Mouse (Mus musculus) kidney, embryonic 15.5 days (tissue): ENCODE measurements around the gene Gm11127. TPM values are rescaled to one million over a fixed set of nuclear protein-coding genes. Genes with fewer than 3 reads are reported as not detected.
"Not testable (repeated sequence)": the region's sequence is repeated elsewhere in the genome, so short reads cannot be mapped to it uniquely, and the experiment has no call there.

Experiments used
- ATAC-seq: fragments of 200-750 bp; cut with Nextera tagmentation; replicated peaks from 2 replicates; pipeline ENCODE4 v1.8.0; 2017; ENCODE audit warnings: moderate TSS enrichment; ENCODE audit not compliant: low FRiP score
- H3K27ac ChIP-seq: fragments of 300-500 bp; sonication (generic); 2 replicates; pipeline ENCODE4 v1.5.1; 2015; ENCODE audit warnings: mild to moderate bottlenecking, inconsistent platforms
- H3K27me3 ChIP-seq: fragments of 300-500 bp; sonication (generic); 2 replicates; pipeline ENCODE4 v1.6.1; 2015; ENCODE audit warnings: inconsistent platforms
- H3K36me3 ChIP-seq: fragments of 300-500 bp; sonication (generic); 2 replicates; pipeline ENCODE4 v1.6.1; 2015; ENCODE audit warnings: inconsistent platforms
- H3K4me1 ChIP-seq: fragments of 300-500 bp; sonication (generic); 2 replicates; pipeline ENCODE4 v1.6.1; 2015; ENCODE audit warnings: inconsistent platforms
- H3K4me2 ChIP-seq: fragments of 300-500 bp; sonication (generic); 2 replicates; pipeline ENCODE4 v1.6.1; 2015; ENCODE audit warnings: moderate library complexity, mild to moderate bottlenecking, inconsistent platforms
- H3K4me3 ChIP-seq: fragments of 300-500 bp; sonication (generic); replicated peaks from 2 replicates; pipeline ENCODE4 v1.5.1; 2015; ENCODE audit warnings: mild to moderate bottlenecking, inconsistent platforms
- H3K9ac ChIP-seq: fragments of 300-500 bp; sonication (generic); 2 replicates; pipeline ENCODE4 v1.6.1; 2015; ENCODE audit warnings: mild to moderate bottlenecking, inconsistent platforms
- H3K9me3 ChIP-seq: fragments of 300-500 bp; sonication (generic); replicated peaks from 2 replicates; pipeline ENCODE4 v1.6.1; 2016; ENCODE audit warnings: inconsistent platforms
- WGBS: fragments of 180-500 bp; shearing (Covaris S2); methylation state at CpG from one replicate; pipeline ENCODE4 v1.1.7; 2015; ENCODE audit warnings: mixed read lengths; 5-methylcytosine and 5-hydroxymethylcytosine counted together
- polyA plus RNA-seq: library from polyadenylated mRNA; unstranded; fragments of >200 nt; fragmentation: Nextera tagmentation; extraction: Ambion mirVana; gene quantifications from 2 replicates; pipeline ENCODE4 v1.2.1, GENCODE M21; 2015

The Gm11127 gene
- polyA plus RNA-seq, 1 experiment from 2014 or later = not detected

DNA sequence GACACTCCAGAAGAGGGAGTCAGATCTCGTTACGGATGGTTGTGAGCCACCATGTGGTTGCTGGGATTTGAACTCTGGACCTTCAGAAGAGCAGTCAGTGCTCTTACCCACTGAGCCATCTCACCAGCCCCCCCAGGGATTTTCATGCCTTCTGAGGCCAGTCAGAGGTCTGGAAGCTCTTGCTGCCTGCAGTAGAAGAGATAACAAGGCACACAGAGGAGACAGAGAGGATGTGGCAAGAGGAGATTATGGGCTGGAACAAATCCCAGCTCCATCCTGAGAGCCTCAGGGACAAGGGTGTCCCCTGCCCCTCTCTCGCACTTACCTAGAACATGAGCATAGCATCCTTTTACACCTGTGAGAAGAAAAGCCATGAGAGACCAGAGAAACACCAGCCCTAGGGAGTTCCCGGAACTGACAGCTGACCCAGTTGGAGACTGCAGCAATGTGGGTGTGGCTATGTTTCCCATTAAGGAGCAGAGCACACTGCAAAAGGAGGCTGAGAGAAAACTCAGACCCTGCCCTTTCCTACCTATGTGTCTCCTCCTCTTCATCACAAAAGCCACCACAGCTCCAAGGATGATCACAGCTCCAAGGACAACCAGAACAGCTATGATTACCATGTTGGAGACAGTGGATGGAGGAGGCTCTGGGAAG is 28.0 kb downstream of the Gm11127 start:
- H3K4me1 ChIP-seq = peaks cover 11% of the 10 kb centered on the region; the same call in 1 of the 2 replicates
- not testable (repeated sequence) for H3K9me3 ChIP-seq, H3K4me3 ChIP-seq, H3K27me3 ChIP-seq, H3K36me3 ChIP-seq, ATAC-seq, H3K9ac ChIP-seq, H3K27ac ChIP-seq, H3K4me2 ChIP-seq
- WGBS = 66% methylated on average over 4 of the region's 4 CpGs

DNA sequence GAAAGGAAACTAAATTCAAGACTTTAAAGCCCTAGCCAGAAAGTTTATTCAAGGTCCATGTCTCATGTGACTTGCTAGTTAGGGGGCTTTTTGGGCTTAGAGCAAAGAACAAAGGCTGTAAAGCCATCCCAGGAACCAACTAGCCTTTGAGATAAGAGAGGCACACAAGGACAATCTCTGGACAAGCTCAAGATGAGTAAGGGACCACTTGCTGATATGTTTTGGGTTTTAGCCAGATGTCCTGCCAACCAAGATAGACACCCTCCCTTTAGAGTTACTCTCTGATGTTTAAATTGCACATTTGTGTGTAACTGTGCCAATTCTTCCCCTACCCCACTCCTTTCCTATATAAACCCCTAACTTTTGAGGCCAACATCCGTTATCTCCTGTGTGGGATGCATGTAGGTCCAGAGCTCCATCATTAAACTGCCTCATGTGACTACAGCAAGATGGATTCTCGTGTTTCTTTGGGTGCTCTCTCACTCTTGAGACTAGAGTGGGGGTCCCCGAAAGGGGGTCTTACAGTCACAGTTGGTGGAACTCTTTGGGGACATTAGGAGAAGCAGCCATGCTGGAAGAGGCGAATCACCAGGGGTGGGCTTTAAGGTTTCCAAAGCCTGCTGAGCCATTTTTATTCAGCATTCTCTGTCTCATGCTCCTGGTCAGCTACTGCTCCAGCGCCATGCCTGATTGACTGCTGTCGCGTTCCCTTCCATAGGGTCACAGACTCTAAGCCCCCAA is 29.1 kb downstream of the Gm11127 start:
- WGBS = 75% methylated on average over 7 of the region's 7 CpGs

DNA sequence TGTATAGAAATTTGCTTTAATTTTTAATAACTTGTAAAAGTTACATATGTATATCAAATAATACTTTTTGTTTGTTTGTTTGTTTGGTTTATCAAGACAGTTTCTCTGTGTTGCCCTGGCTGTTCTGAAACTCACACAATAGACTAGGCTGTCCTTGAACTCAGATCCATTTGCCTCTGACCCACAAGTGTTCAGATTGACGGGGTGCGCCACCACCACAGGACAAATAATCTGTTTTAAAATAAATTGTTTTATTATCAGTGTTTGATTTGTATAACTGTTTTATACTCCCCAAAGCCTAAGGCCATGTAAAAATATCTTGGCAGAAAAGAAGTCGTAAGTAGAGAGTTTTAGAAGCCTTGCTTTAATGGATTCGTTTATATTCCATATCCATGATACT is 30.5 kb downstream of the Gm11127 start:
- no peaks in the 10 kb centered on the region for H3K36me3 ChIP-seq
- ATAC-seq = no peak
- 91% methylated on average over 4 of the region's 4 CpGs for WGBS
- H3K27me3 ChIP-seq = peaks cover 4% of the 10 kb centered on the region; the same call in 1 of the 2 replicates
- H3K9ac ChIP-seq = no peak overlapping the region
- H3K4me2 ChIP-seq = no peak overlapping the region
- no peak overlapping the region for H3K27ac ChIP-seq
- H3K4me3 ChIP-seq = no peak overlapping the region
- H3K9me3 ChIP-seq = no peaks in the 10 kb centered on the region
- peaks cover 24% of the 10 kb centered on the region for H3K4me1 ChIP-seq

More for the DNA sequence above, 29.1 kb downstream of the Gm11127 start:
- no peaks in the 10 kb centered on the region for H3K36me3 ChIP-seq
- no peak for ATAC-seq
- H3K9me3 ChIP-seq = no peaks in the 10 kb centered on the region
- no peak overlapping the region for H3K27ac ChIP-seq
- H3K4me1 ChIP-seq = peaks cover 13% of the 10 kb centered on the region
- H3K4me3 ChIP-seq = no peak overlapping the region
- peaks cover 4% of the 10 kb centered on the region; the same call in 1 of the 2 replicates for H3K27me3 ChIP-seq
- H3K4me2 ChIP-seq = no peak overlapping the region
- no peak overlapping the region for H3K9ac ChIP-seq

DNA sequence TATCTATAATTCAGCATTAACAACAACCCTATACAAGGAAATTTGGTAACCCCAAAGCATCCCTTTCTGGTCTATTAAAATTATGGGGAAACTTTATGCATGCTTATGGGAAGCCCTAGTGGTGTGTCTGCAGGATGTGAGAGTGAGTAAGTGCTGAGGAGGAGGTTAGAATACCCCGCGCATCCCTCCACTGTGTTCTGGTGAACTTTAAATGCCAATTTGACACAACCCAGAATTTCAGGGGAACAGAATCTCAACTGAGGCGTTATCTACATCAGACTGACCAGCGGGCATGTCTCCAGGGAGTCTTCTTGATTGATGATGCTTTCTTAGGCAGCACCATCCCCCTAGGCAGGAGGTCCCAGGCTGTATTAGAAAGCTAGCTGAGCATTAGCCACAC is 32.3 kb downstream of the Gm11127 start:
- WGBS = 70% methylated on average over 4 of the region's 4 CpGs
- H3K9me3 ChIP-seq = no peaks in the 10 kb centered on the region

DNA sequence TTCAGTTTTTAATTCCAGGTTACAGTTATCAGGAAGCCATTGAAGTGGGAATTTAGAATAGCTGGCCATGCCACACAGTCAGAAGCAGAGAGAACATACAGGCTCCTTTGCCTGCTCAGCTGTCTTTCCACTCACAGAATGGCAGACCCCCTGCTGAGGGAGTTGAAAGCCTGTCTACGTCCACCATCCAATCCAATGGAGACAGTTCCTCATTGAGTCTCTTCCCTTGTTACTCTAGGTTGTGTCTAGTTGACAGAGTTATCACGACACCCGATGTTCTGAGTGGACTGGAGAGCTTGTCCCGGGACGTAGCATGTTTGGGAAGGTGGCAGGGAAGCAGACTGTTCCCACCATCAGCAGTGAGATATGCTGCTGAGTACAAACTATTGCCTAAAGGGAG is 33.0 kb downstream of the Gm11127 start:
- Histone ChIP-seq H3K4me3 (no peak overlapping the region), H3K27me3 (no peaks in the 10 kb centered on the region), H3K36me3 (no peaks in the 10 kb centered on the region), H3K27ac (no peak overlapping the region), H3K9ac (no peak overlapping the region), H3K4me2 (no peak overlapping the region), H3K9me3 (no peaks in the 10 kb centered on the region; the same call in 1 of the 2 replicates), H3K4me1 (peaks cover 17% of the 10 kb centered on the region)
- WGBS = 80% methylated on average over 5 of the region's 5 CpGs
- no peak for ATAC-seq

More for the DNA sequence above, 32.3 kb downstream of the Gm11127 start:
- no peaks in the 10 kb centered on the region for H3K36me3 ChIP-seq
- H3K9ac ChIP-seq = no peak overlapping the region
- H3K4me2 ChIP-seq = no peak overlapping the region
- no peaks in the 10 kb centered on the region for H3K27me3 ChIP-seq
- no peak for ATAC-seq
- H3K4me1 ChIP-seq = peaks cover 17% of the 10 kb centered on the region
- H3K4me3 ChIP-seq = no peak overlapping the region
- H3K27ac ChIP-seq = no peak overlapping the region

DNA sequence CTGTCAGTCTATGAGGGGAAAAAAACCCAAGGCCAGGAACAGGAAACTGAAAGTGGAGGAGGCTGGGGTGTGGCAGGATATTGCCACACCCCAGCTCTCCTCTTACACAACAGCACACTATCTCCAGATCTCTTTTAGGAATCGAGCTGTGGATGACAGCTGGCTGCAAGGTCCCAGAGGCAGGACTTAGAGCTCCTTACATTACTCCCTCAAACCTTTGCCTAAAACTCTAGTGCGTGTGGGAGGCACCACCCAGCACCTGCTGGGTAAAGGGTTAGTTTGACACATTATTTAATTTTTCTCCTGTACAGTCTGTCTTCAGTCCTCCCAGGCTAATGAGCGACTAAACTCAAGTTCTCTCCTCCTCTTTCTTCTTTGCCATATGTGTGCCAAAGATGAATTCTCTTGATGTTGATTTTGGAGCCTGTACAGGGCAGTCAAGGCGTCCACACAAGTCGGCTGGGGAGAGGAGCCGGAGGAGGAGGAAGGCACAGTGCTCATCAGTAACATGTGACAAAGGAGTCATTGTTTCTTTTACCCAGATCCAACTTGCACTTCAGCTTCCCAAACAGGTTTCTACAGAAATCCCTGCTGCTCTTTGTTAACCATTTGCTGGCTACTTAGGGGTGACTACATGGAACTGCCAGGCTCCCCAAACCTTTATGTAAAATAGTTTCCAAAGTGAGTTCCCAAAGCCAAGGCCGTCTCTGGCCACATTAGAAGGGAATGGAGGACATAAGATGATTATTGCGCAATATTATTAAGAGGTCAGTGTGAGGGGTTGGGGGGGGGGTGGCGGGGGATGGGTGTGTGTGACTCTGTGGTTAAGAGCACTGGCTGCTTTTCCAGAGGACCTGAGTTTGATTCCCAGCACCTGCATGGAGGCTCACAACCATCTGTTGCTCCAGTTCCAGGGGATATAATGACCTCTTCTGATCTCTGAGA is 34.2 kb downstream of the Gm11127 start:
- H3K9ac ChIP-seq = no peak overlapping the region
- 48% methylated on average over 9 of the region's 9 CpGs for WGBS
- ATAC-seq = no peak
- H3K4me2 ChIP-seq = peak overlapping the region; percentile 21; the same call in 1 of the 2 replicates
- no peaks in the 10 kb centered on the region for H3K27me3 ChIP-seq
- H3K4me3 ChIP-seq = no peak overlapping the region
- no peaks in the 10 kb centered on the region; the same call in 1 of the 2 replicates for H3K9me3 ChIP-seq
- H3K27ac ChIP-seq = peak overlapping the region; percentile 54
- H3K36me3 ChIP-seq = no peaks in the 10 kb centered on the region
- H3K4me1 ChIP-seq = peaks cover 17% of the 10 kb centered on the region

DNA sequence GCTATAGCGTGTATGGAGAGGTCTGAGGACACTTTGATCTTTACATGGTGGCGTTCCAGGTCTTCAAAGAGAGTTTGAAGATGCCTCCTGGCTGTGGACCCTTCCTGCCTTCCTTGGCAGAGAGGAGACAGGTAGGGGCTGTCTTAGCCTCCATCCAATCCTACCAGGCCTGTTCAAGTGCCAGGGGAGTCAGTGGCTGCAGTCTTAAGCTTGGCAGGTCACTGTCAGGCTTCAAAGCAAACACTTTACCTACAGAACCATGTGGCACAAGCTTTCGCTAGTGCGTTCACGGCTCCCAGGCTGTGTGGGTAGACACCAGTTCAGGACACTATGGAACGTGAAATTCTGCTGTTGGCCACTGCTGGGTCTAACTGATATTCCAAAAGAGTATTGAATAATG is 35.2 kb downstream of the Gm11127 start:
- ATAC-seq = no peak
- Histone ChIP-seq H3K27me3 (no peaks in the 10 kb centered on the region), H3K36me3 (no peaks in the 10 kb centered on the region), H3K4me2 (no peak overlapping the region), H3K9ac (no peak overlapping the region), H3K4me1 (peaks cover 17% of the 10 kb centered on the region), H3K27ac (no peak overlapping the region), H3K4me3 (no peak overlapping the region), H3K9me3 (no peaks in the 10 kb centered on the region; the same call in 1 of the 2 replicates)
- WGBS = 89% methylated on average over 6 of the region's 6 CpGs

DNA sequence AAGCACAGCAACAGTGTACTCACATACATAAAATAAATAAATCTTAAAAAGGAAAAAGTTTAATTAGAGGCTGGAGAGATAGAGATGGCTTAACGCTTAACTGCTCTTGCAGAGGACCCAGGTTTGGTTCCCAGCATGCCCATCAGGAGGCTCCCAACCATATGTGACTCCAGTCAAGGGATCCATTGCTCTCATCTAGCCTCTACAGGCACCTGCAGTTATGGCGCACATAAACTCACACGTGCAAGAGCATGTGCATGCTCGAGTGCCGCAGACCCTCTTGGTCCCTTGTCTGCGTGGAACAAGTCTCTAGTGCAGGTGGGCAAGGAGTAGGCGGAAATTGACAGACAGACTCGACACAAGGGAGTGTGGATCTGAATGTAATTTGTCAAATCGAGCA is 36.1 kb downstream of the Gm11127 start:
- Histone ChIP-seq H3K9me3 (no peaks in the 10 kb centered on the region; the same call in 1 of the 2 replicates), H3K36me3 (no peaks in the 10 kb centered on the region), H3K27me3 (no peaks in the 10 kb centered on the region), H3K27ac (no peak overlapping the region), H3K4me1 (peaks cover 17% of the 10 kb centered on the region), H3K4me2 (no peak overlapping the region), H3K9ac (no peak overlapping the region), H3K4me3 (no peak overlapping the region)
- 94% methylated on average over 9 of the region's 9 CpGs for WGBS
- ATAC-seq = no peak

DNA sequence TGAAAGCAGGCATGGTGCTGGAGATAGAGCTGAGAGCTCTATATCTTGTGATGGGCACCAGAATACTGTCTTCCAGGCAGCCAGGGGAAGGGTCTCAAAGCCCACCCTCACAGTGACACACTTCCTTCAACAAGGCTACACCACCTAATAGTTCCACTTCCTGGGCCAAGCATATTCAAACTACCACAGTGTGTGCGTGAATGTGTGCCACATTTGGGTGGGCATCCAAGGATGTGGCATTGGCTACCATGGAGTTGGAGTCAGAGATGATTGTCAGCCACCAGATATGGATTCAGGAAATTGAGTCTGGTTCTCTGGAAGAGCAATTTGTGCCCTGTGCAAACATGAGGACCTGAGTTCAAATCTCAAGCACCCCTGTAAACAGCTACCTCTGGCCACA is 36.9 kb downstream of the Gm11127 start:
- no peak for ATAC-seq
- H3K4me2 ChIP-seq = no peak overlapping the region
- 91% methylated on average over 1 of the region's 1 CpGs for WGBS
- H3K27ac ChIP-seq = no peak overlapping the region
- no peak overlapping the region for H3K4me3 ChIP-seq
- H3K36me3 ChIP-seq = no peaks in the 10 kb centered on the region
- no peaks in the 10 kb centered on the region; the same call in 1 of the 2 replicates for H3K9me3 ChIP-seq
- peaks cover 17% of the 10 kb centered on the region for H3K4me1 ChIP-seq
- H3K9ac ChIP-seq = no peak overlapping the region
- no peaks in the 10 kb centered on the region for H3K27me3 ChIP-seq

DNA sequence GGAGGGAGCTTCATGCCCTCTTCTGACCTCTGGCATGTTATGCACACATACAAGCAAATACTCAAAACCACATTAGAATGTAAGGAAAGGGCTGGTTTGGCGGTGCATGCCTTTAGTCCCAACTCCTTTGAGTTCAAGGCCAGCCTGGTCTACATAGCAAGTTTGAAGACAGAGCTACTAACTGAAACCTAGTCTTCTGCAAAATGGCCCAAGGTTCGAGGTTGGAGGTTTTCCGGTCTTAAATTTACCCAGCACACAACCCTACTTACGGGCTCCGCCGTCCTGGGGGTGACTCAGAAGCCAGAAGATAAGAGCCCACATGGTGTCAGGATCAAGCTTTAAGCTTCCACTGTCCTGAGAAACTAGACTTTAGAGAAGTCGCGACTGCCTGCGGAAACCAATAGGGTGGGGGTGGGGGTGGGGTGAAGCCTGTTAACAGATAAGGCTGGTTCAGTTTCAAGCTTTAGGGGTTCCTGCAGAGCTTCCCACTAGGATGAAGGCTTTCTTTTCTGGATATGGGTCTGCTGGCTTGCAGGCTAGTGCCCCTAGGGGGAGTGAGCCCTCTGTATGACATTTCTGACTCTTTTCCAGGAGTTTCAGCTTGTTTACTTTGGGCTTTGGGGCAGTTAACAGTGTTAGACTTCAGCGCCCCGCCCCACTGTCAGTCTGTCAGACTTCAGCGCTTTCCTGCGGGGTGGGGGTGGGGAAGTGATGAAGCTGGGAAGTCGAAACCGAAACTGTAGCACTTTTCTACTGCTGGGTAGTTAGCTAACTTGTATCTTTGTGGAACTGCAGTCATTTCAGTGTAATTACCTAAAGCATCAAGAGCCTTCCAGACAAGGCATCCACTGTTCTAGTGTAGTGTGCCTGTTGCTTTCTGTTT is 37.7 kb downstream of the Gm11127 start, which contains the start of gene H2-T24:
Gene H2-T24, minus strand, starts transcription at position 370 of the 883 bp plus-strand sequence.
- whole genome bisulfite sequencing = 46% methylated on average over 15 of the region's 15 CpGs
- H3K36me3 ChIP-seq = peaks cover 5% of the 10 kb centered on the region; the same call in 1 of the 2 replicates
- peak within 1 kb of the TSS; percentile 5; the same call in 1 of the 2 replicates for H3K4me3 ChIP-seq

DNA sequence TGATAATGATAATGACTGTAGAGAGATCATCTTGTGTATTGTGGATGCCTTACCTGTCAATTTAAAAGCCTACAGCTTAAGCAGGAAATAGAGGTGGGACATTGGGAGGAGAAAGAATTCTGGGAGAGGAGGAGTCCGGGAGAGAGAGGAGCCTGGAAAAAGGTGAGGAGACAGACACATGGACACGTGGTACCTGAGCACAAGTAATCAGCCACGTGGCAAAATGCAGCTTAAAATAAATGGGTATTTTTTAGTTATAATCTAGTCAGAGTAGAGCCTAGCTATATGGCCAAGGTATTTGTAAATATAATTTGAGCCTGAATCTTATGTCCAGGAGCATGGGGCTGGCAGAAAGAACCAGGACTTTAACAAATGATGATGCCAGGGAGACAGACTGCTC is 38.7 kb downstream of the Gm11127 start:
- Histone ChIP-seq H3K27me3 (no peaks in the 10 kb centered on the region), H3K9me3 (no peaks in the 10 kb centered on the region; the same call in 1 of the 2 replicates), H3K4me2 (no peak overlapping the region), H3K9ac (no peak overlapping the region), H3K4me3 (no peak overlapping the region), H3K36me3 (peaks cover 14% of the 10 kb centered on the region), H3K27ac (no peak overlapping the region), H3K4me1 (peaks cover 17% of the 10 kb centered on the region)
- ATAC-seq = no peak
- WGBS = 74% methylated on average over 3 of the region's 3 CpGs

More for the DNA sequence above, 37.7 kb downstream of the Gm11127 start, which contains the start of gene H2-T24:
- ATAC-seq = peak; percentile 58
- no peaks in the 10 kb centered on the region for H3K27me3 ChIP-seq
- H3K27ac ChIP-seq = no peak within 1 kb of the TSS
- no peaks in the 10 kb centered on the region; the same call in 1 of the 2 replicates for H3K9me3 ChIP-seq
- H3K4me1 ChIP-seq = peaks cover 17% of the 10 kb centered on the region
- H3K4me2 ChIP-seq = peak within 1 kb of the TSS; percentile 31
- H3K9ac ChIP-seq = no peak within 1 kb of the TSS
